Mouse (Mus musculus) adrenal gland, postnatal 10 days (tissue): ENCODE data around the gene Cd37. TPM values are rescaled to one million over a fixed set of nuclear protein-coding genes. Genes with fewer than 3 reads are reported as not detected.

Experiments
- DNase-seq: peaks from one replicate; pipeline ENCODE4 v3.0.0; 2021; ENCODE audit warnings: mixed read lengths
- long read RNA-seq, 2 experiments: library from polyadenylated mRNA; stranded (forward); transcript quantifications; one replicate each; pipeline ENCODE4 v2.0.0; 2021
- total RNA-seq, 2 experiments: library from RNA; stranded (reverse); gene quantifications; 2 replicates each; pipeline ENCODE4 v1.2.3; 2021

Gene Cd37
- total RNA-seq: 10 to 100 TPM; 13.9 to 17.6 TPM
- long read RNA-seq, experiment 1, transcript Cd37-202 (8 exons, 1,227 nt): major isoform, 7 of 16 reads
- long read RNA-seq, experiment 1, partial matches to known transcripts: 2 of 16 reads
- long read RNA-seq, experiment 1, other reads (novel, unspliced or antisense): 4 of 16 reads
- long read RNA-seq, experiment 2, partial matches to known transcripts: 1 of 4 reads
- long read RNA-seq, experiment 2, other reads (novel, unspliced or antisense): 1 of 4 reads

GRCm38 (mm10) chr7:45238723-45239496 lies at the start of gene Cd37:
Cd37 (minus strand) TSS chr7:45239115.
- DNase-seq: no peak

- no peak for DNase-seq
Observed at GRCm38 (mm10) chr7:45286486-45286885, 47.6 kb upstream of the Cd37 start.

GRCm38 (mm10) chr7:45277136-45277760 lies 38.3 kb upstream of the Cd37 start, which contains the start of gene Slc6a21:
Slc6a21 (plus strand) TSS chr7:45277513.
- DNase-seq: peak; percentile 91

- DNase-seq: no peak
Observed at GRCm38 (mm10) chr7:45273672-45274071, 34.8 kb upstream of the Cd37 start.

GRCm38 (mm10) chr7:45272786-45273412 lies 34.0 kb upstream of the Cd37 start:
- DNase-seq: no peak

- no peak for DNase-seq
Observed at GRCm38 (mm10) chr7:45265518-45265917, 26.6 kb upstream of the Cd37 start.

- DNase-seq: no peak
Observed at GRCm38 (mm10) chr7:45264348-45264747, 25.4 kb upstream of the Cd37 start.

- DNase-seq: no peak
Observed at GRCm38 (mm10) chr7:45263006-45263607, 24.2 kb upstream of the Cd37 start.

- DNase-seq: no peak
Observed at GRCm38 (mm10) chr7:45262266-45262665, 23.4 kb upstream of the Cd37 start.

GRCm38 (mm10) chr7:45259281-45259680 lies 20.4 kb upstream of the Cd37 start:
- no peak for DNase-seq

GRCm38 (mm10) chr7:45257063-45257840 lies 18.3 kb upstream of the Cd37 start:
- no peak for DNase-seq

- DNase-seq: peak; percentile 59
Observed at GRCm38 (mm10) chr7:45255822-45256221, 16.9 kb upstream of the Cd37 start.

GRCm38 (mm10) chr7:45253806-45254205 lies 14.9 kb upstream of the Cd37 start:
- no peak for DNase-seq

- no peak for DNase-seq
Observed at GRCm38 (mm10) chr7:45247666-45248065, 8.8 kb upstream of the Cd37 start.

GRCm38 (mm10) chr7:45241389-45241749 lies 2.5 kb upstream of the Cd37 start:
- DNase-seq: no peak

GRCm38 (mm10) chr7:45240633-45241388 lies 1.9 kb upstream of the Cd37 start, which contains the start of gene Slc6a16:
Slc6a16 (plus strand) TSS chr7:45241085.
- DNase-seq: peak; percentile 47

- DNase-seq: no peak
Observed at GRCm38 (mm10) chr7:45240109-45240508, 1.2 kb upstream of the Cd37 start.

GRCm38 (mm10) chr7:45237747-45238699 lies 892 bp downstream of the Cd37 start:
- DNase-seq: no peak

GRCm38 (mm10) chr7:45235656-45236180 lies 3.2 kb downstream of the Cd37 start:
- DNase-seq: peak; percentile 29
